Mouse (Mus musculus) erythroblast, embryonic 14.5 days (primary cell): ENCODE measurements around the gene Rptor.

ENCODE experiments used
- GATA1 ChIP-seq: IDR thresholded peaks from 2 replicates; pipeline ENCODE4 v1.6.1; 2012; ENCODE audit warnings: low read length, inconsistent platforms, mixed read lengths
- TAL1 ChIP-seq: IDR thresholded peaks from 3 replicates; pipeline ENCODE4 v1.6.1; 2012; ENCODE audit warnings: low read length, inconsistent platforms, mixed read lengths

GRCm38 (mm10) chr11:119745333-119745732, 142.6 kb downstream of the Rptor start:
- TF ChIP-seq GATA1 (no peak), TAL1 (no peak)
